Mouse (Mus musculus): Measurements from ENCODE around the gene Rock2.

Rock2 gene

DNA sequence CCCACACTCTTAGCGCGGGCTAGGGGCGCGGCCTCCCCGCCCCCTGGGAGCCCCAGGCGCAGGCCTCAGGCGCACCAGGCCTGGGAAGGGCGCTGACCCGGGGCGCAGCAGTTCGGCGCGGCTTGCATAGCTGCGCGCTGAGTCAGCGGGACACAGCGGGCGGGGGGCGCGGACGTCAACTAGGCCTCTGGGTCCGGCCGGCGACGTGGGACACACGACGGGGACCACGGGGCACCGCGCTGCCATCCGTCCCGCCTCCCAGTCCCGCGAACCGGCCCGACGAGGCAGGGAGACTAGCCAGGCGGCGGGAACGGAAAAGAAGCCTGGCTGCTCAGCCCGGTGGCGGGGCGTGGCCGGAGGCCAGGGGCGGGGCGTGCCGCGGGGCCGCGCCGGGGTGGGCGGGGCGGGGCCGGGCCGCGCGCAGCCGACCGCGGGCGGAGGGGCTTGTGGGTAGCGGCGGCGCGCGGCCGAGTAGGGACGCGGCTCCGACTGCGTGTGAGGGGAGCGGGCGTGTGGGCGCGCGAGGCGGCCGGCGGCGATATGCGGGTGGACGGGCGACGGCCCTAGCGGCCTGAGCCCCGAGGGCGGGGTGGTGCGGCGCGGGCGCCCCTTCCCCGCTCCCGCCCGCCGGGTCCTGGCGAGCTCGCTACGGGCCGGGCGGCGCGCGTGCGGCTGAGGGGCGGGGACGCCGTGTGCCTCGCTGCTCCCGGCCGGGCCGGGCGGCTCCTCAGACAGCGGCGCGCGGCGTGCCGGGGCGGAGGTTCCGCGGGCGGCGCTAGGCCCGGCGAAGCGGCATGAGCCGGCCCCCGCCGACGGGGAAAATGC is at the start of gene Rock2:
TSS of gene Rock2 (plus strand) at position 500 of the 825 bp plus-strand sequence.
- DNase-seq (ENCODE audit: extremely low read depth, insufficient read length, low spot score) = peak; percentile 94

DNA sequence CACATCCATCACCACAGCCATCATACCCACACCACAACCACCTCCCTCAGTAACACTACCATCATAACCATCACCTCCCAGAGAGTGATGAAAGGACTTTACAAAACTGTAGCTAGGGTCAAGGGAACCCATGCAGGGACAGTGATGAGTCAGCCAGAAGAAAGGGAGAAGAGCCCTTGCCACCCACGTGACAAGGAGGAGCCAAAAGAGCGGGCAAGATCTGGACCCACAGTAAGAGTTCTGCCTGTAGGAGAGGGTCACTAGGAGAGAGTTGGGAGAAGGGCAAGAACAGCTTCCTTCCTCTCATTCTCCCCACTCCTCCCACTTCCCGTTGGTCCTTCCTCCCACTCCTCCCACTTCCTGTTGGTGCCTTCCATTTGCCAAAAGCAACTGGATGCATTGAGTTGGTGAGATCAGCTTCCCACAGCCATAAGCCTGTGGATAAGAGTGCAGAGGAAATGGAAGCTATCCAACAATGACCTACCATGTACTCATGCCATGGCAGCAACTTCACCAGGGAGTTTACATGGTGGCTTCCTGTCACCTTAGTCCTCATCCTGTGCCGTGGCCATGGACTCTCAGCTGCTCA is 47.4 kb upstream of the Rock2 start:
- DNase-seq (ENCODE audit: extremely low read depth, insufficient read length, low spot score) = peak; percentile 28

DNA sequence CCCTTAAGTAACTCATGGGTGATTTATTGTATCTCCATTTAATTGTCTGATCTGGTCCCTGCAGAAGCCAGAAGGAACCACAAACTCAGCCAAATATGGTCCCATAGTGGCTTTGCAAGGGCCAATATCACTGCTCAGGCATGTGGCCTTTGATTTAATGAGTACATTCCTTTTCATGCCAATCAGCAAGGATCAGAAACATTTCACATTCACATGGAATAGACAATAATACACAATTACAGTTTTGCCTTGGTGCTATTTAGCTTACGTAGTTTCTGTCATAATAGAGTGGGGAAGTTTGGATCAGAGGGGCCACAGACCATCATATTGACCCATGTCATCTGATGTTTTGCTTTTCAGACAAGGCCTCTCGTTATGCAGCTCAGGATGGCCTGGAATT is 46.2 kb upstream of the Rock2 start:
- no peak for DNase-seq (ENCODE audit: extremely low read depth, insufficient read length, low spot score)

DNA sequence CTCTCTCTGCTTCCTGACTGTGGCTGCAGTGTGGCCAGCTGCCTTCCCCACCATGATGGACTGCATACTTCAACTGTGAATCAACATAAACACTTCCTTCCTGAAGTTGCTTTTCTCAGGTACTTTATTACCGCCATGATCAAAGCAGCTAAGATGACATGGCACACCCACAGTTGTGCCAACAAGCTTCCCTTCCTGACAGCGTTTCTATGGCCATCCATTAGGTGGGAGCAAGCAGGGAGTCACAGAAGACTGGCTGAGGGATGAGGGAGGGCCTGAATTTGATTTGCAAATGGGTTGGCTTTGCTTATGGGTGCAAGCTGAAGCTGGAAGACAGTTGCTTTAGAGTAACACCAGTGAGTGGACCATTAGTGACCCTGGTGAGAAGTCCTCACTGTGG is 44.9 kb upstream of the Rock2 start:
- DNase-seq (ENCODE audit: extremely low read depth, insufficient read length, low spot score) = no peak

DNA sequence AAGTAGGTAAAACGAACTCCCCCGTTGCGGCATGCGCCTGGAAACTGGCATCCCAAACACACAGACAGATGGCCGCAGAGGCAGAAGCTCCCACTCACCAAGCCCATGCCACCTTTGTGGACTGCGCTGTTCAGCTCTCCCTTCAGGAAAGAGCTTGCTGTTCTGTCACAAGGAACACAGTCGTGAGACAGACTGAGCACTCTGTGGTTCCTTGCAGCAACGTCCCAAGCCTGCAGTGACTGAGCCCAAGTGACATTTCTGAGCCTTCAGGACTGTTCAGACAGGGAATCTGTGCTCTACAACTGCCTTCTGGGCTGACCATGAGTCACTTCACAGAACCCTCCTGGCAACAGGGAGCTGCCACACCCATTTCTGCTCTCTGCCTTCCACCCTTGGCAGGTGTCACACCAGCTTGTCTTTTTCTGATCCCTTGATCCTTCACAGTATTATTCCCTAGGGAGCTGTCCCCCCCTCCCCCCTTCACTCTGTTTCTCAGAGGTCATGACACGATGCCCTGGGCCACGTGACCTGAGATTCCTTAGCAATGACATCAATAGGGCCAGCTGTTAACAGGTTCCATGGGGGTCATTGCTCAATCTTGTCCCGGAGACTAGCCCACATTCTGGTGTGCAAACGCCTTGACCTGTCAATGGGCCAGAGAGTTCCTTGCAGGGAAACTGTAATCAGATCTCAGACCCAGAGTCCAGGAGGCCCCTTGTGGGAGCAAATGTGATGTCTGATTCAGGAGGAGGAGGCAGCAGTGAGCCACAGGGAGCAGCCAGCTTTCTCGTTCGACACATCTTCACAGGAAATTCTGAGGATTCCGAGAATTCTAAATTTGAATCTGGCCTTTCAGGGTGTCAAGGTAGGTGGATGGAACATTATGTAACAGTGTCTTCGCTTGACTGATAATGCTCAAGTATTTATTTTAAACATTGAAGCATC is 44.0 kb upstream of the Rock2 start:
- peak; percentile 86 for DNase-seq (ENCODE audit: extremely low read depth, insufficient read length, low spot score)

DNA sequence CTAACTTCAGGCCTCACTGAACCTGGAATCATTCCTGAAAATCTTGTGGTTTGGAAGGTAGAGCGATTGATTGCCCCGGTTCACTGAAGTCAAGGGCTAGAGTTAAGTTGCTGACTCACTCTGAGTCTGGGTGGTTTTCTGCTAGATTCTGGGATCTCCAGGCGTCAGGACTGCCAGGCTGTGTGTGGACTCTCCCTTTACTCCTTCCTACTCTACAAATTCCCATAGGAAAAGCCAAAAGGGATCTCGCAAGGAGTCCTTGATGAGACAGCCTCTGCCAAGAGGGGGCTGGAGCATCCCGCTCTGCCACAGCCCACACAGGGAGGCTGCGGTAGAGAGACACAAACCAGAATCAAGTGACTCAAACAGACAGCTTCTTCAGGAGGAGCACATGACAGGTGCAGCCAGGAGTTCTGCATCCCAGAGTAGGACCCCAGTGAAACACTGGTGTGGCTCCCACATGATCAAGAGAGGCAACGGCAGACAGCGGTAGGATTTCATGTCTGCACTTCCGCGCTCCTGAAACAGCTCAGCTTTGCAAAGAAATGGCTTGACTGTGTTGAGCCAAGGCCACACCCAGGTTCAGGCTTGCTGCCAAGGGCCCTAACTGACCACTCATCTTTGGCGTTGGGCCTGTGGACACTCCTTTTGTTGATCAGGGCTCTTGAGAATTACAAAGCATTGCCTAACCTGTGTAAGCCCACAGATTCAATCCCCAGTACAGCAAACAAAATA is 41.1 kb upstream of the Rock2 start:
- peak; percentile 78 for DNase-seq (ENCODE audit: extremely low read depth, insufficient read length, low spot score)

DNA sequence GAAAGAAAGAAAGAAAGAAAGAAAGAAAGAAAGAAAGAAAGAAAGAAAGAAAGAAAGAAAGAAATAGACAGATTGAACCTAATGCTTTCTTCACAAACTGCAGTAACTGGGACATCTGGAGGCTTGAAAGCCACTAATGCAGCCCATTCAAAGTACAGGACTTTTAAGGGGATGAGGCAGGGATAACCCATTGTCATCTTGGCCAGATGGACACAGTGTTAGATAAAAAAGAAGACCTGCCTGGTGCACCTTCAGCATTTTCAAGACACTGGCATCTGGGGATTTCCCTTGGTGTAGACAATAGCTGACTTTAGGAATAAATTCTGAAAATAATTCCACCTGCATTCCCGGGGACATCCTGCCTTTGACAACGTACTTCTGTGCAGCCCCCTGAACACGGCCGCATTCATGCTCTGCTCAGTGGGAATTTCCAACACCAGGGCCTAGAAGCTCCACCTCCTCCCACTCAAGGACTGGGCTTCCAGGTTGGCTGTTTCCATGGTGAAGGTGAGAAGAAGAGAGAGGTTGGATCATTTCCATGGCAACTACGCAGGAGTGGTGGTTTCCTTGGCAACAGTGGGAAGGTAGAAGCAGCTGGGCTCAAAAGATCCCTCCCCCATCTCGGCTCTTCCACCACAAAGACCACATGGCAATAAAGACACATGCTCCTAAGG is 38.9 kb upstream of the Rock2 start:
- no peak for DNase-seq (ENCODE audit: extremely low read depth, insufficient read length, low spot score)

DNA sequence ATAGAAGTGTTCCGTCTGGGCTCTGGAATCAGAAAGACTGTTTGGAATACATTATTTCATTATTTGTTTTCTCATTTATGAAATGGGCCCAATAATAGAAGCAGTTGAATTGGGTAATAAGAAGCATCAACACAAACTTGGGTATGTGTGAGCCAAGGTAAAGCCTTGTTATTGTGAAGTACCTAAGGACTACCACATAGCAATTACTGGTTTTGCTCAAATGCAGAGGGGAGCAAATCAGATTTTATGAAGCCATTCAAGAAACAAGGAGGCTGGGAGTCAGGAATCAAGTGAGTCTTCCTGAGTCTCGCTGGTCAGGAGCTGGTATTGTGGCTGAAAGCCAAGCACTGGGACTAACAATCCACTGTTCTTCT is 38.4 kb upstream of the Rock2 start:
- DNase-seq (ENCODE audit: extremely low read depth, insufficient read length, low spot score) = no peak

DNA sequence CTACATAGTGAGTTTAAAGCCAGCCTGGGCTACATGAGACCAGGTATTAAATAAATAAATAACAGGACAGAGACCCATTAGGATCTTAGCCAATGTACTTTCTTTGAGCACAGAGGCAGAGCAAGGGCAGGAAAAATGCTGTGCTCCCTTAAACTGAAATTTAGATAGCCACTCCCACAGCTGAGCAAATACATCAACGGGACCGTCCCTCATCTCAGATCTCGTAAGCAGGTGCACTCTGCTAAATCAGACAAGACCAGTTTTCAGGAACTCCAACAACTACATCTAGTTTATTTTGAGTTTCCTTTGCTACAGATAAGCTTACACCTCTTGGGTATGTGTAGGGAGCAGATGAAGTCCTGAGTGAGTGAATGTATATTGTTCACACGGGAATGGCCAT is 36.6 kb upstream of the Rock2 start:
- no peak for DNase-seq (ENCODE audit: extremely low read depth, insufficient read length, low spot score)

DNA sequence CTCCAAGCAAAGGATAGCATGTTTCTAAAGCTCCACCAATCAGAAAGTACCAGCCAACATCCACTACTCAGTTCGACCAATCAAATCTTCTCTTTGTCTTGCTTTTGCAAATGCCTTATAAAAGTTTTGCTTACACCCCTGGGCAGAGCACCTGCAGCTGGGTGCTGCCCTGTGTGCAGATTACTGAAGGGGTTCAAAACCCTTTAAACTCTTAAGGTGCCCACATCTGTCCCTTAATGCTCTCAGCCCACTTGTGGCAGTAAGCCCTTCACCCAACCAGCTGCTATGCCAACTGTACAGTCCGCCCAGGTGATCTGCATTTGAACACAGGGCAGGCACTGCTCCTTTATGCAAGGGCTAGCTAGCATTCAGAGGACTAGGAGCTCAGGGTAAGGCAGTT is 34.9 kb upstream of the Rock2 start:
- no peak for DNase-seq (ENCODE audit: extremely low read depth, insufficient read length, low spot score)

DNA sequence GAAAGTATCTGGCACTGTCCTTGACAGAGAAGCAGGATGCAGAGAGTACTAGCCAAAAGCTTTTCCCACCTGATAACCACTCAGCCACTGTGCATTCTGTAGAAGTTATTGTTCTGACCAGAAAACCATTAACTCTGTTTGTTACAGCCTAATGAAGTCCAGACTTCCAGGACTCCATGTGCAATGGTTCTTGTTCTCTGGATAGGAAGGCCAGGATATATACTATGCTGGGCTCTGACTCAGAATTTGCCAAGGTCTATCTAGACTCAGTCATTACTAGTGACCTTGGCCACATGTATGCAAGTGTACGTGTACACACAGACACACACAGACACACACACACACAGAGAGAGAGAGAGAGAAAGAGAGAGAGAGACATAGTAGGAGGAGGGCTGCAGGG is 34.2 kb upstream of the Rock2 start:
- no peak for DNase-seq (ENCODE audit: extremely low read depth, insufficient read length, low spot score)

DNA sequence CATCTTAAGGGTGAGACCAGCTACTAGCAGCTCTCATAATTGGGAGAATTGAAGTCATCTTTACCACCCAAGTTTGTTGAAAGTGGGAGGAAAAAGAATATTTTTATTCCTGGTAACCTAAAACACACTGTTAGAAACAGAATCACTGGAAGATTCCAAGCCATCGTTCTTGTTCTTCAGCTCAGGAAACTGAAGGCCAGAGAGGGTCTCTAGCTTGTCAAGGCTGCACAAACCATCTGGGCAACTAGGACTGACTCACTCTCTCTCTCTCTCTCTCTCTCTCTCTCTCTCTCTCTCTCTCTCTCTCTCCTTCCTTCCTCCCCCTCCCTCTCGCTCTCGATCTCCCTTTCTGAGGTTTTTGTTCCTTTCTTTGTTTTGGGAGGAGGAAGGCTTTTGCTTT is 33.7 kb upstream of the Rock2 start:
- DNase-seq (ENCODE audit: extremely low read depth, insufficient read length, low spot score) = no peak

DNA sequence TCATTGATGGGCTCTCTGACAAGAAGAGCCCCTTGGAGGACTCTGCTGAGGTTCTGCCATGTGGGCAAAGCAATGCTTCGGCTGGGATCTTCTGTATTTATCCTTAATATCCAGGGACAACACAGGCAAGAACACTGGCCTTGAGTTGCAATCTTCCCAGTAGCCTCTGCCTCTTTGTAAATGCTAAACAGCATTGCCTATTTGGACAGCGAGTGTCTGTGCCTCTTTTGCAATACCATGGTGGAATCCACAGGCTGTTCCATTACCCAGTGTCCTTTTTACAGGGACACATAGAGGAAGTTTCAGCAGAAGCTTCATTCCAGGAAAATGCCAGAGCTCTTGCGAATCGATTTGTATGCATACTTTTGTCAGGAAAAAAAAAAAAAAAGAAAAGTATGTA is 30.2 kb upstream of the Rock2 start:
- DNase-seq (ENCODE audit: extremely low read depth, insufficient read length, low spot score) = no peak

DNA sequence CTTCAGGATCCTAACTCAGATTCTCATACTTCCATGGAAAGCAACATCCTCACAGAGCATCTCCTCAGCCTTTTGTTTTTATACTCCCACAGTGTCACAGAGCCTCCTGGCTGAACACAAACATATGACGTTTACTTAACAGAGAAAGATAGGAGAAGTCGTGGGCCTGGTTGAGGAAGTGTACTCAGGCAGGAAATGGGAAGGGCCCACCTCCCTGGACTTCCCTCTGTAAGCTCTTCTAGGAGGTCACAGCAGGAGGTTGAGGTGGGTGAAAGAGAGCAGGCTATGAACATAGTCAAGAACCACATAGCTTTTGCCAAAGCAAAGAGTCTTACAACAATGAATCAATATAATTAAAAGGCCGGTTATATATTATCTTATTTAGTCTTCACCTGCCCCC is 28.8 kb upstream of the Rock2 start:
- no peak for DNase-seq (ENCODE audit: extremely low read depth, insufficient read length, low spot score)

DNA sequence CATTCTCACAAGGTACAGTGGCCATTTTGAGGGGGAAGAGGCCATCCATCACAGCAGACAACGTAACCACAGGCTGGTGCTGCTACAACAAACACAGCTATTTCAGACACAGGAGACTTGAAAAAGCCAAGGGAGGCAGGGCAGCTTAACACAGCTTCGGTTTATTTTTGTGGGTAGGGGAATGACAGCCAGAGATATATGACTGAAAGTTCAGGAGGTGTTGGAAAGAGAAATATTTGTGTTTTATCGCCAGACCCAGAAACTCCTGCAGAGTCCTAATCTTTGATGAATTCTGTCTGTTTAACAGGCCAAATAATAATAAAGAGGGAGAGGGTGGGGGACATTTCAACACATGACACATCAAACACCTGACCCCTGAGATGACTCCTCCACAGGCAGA is 28.2 kb upstream of the Rock2 start:
- no peak for DNase-seq (ENCODE audit: extremely low read depth, insufficient read length, low spot score)

DNA sequence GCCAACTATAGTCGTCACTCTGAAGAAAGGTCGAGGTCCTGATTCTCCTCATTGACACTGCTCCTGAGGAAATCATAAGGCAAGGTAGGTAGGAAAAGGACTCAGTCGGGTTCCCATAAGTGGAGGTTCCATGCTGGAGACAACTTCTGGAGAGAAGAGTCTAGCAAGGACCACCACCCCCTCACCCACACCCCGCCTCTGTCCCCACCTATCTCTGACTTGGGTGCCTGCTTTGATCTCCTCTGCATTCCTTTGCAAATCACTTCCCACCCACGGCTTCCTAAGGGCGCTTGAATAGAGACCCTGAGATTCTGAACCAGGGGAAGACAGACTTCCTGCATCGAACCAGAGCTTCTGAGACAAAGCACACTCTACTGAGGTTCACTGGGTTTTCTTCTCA is 27.4 kb upstream of the Rock2 start:
- no peak for DNase-seq (ENCODE audit: extremely low read depth, insufficient read length, low spot score)

DNA sequence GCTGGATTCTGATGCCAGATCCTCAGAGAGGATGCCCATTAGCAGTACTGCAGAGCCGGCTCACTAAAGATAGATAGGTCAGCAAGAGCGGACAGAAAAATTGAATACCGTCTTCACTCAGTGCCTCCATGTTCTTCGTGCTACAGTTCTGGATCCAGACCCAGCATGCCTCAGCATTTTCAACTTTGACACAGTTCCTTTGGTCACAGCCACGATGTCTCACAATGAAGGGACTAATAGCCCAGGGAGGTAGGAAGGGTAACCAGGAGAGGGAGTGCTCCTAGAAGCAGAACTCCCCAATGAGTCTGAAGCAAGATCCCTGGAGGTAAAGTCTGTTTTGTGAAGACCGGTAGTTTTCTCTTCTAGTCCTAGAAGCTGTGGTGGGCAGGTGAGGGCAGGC is 26.1 kb upstream of the Rock2 start:
- DNase-seq (ENCODE audit: extremely low read depth, insufficient read length, low spot score) = no peak

DNA sequence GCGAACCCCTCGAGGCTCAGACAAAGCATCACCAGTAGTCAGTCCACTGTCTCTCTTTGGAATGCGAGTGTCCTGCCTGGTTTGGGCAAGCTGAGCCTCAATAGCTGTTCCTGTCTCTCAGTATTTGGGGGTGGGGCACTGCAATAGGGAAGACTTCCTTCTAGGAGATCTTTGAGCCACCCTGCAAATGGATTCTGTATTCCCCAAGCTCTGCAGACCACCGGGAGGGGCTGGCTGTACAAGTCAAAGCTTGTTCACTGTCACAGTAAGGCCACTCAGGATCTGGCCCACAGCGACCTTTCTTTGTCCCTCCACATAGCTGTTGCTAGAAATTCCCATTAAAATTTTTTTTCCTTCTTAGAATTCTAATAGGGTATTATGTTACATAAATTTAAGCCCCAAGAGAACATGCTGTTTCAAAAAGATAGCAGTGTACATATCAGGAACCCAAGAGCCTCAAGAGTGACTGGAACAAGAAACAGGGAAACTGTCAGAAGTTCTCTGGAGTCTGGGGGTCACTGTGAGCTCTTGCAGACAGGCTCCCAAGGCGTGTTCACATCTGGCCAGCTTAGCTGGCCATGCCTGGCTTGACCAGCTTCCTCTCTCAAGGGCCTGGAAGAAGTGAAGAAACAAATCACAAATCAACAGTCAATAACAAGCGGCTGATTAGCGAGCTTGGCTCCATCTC is 25.5 kb upstream of the Rock2 start:
- no peak for DNase-seq (ENCODE audit: extremely low read depth, insufficient read length, low spot score)

DNA sequence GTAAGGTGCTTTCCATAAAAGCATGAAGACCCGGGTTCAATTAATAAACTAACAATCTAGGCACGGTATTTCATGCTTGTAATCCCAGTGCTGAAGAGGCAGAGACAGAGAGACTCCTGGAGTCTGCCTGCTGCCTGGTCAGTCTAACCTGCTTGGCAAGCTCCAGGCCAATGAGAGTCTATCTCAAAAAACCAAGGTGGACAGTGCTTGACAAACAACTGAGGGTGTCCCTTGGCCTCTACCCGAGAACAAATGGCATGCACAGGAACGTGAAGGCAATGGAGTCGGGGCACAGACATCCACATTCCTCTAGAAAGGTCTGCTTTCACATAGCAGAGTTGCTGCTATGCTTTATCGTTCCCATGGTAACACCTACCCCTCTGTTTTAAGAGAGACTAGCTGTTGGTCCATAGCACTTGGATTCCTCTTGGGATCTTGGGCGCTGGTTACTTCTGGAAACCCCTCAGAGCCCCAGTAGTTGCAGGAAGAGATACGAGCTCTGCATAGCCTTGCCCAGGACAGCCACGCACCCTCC is 24.8 kb upstream of the Rock2 start:
- DNase-seq (ENCODE audit: extremely low read depth, insufficient read length, low spot score) = no peak

Data from 3134 (cell line).